Mouse (Mus musculus) layer of hippocampus, adult 2 months (tissue): ENCODE data around the gene Ppm1e. TPM values are rescaled to one million over a fixed set of nuclear protein-coding genes. Genes with fewer than 3 reads are reported as not detected.
"Not testable (repeated sequence)": the region's sequence is repeated elsewhere in the genome, so short reads cannot be mapped to it uniquely, and the experiment has no call there.

ENCODE experiments used
- DNase-seq, 2 experiments: peaks; one replicate each; pipeline ENCODE4 v3.0.0; 2022; ENCODE audit warnings: low spot score in 2 of 2
- H3K27ac ChIP-seq: fragments of 200-600 bp; 2 replicates; pipeline ENCODE4 v1.8.1; 2022
- H3K4me3 ChIP-seq: fragments of 200-600 bp; 2 replicates; pipeline ENCODE4 v1.8.1; 2022; ENCODE audit warnings: mild to moderate bottlenecking
- CTCF ChIP-seq: fragments of 200-600 bp; conservative IDR thresholded peaks from 2 replicates; pipeline ENCODE4 v1.8.1; 2022; ENCODE audit warnings: antibody characterized with exemption, mild to moderate bottlenecking, moderate library complexity
- total RNA-seq, 2 experiments: library from RNA; stranded (reverse); gene quantifications; 2 replicates each; pipeline ENCODE4 v1.2.3; 2021

Gene Ppm1e
- total RNA-seq, 2 experiments from 2014 or later = 249 to 267 TPM

DNA sequence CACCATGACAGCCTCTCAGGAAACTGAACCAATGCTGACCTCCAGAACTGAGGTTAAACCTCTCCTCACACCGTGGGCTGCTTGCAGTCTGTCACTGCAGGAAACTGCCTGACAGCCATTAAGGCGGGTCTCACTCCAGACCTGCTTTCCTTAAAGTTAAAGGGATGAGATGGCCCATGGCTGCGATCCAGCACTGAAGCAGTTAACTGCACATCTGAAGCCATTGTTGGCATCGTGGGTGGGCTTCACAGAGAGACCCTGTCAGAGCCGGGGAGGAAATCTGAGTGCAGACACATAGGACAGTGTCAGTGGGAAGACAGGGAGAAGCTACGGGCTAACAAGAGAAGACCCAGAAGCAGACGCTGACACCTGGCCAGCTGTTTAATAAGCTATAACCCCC is 94.9 kb downstream of the Ppm1e start:
- H3K4me3 ChIP-seq = no peak overlapping the region
- H3K27ac ChIP-seq = peak overlapping the region; percentile 55; the same call in 1 of the 2 replicates
- DNase-seq = no peak
- TF ChIP-seq CTCF = no peak

DNA sequence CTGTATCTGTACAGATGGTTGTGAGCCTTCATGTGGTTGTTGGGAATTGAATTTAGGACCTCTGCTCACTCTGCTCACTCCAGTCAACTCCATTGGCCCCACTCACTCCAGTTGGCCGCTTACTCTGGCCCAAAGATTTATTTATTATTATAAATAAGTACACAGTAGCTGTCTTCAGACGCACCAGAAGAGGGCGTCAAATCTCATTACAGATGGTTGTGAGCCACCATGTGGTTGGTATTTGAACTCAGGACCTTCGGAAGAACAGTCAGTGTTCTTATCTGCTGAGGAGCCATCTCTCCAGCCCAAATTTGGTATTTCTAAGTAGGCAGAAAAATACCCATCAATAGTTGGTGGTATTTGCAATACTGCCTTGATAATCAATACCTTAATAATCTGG is 97.1 kb downstream of the Ppm1e start:
- TF ChIP-seq CTCF = peak; percentile 53
- not testable (repeated sequence) for H3K4me3 ChIP-seq, DNase-seq
- 0 out of 2 replicates have a peak overlapping the region, but pooled peaks have one; percentile 23 for H3K27ac ChIP-seq

DNA sequence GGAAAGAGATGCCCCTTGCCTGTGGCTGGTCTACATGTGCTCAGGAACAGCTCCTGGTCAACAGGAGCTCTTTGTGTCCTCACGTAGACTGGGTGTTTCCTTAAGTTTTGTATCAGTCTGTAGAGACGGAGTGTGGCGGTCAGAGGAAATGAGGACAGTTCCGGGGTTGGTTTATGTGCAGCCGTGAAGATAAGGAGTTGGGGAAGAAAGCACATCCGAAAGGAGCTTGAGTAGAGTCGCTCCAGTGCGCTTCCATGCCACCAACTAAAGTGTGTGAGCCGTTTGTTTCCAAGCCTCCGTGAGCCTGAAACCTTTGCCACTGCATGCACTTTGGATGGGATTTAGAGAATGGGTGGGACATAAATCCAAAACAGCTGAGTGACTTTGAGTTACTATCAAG is 99.0 kb downstream of the Ppm1e start:
- no peak overlapping the region for H3K4me3 ChIP-seq
- TF ChIP-seq CTCF = no peak

DNA sequence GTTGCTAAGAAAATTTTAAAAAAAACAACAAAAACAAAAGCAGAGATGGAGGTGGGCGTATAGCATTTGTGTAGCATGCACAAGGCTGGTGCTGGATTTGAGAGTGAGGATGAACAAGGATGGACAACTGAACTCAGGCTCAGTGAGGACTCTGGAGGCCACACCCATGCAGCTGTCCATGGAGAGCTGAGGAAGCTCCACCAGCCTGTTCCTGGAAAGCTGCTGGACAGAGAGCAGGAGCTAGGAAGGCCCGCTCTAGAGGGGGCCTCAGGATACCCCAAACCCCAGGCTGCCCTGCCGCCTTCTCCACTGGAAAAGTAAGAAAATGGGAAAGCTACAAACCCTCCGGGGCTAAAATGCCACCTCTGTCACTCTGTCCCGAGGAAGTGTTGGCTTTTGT is 101.5 kb downstream of the Ppm1e start:
- DNase-seq = no peak
- Histone ChIP-seq H3K4me3 (no peak overlapping the region), H3K27ac (no peak overlapping the region)
- no peak for TF ChIP-seq CTCF

More for the DNA sequence above, 99.0 kb downstream of the Ppm1e start:
- peak overlapping the region; percentile 80 for H3K27ac ChIP-seq
- DNase-seq = no peak

GRCm38 (mm10) chr11:87254149-87254548 is 104.7 kb downstream of the Ppm1e start:
- Histone ChIP-seq H3K27ac (no peak overlapping the region; the same call in 1 of the 2 replicates), H3K4me3 (no peak overlapping the region)
- no peak for DNase-seq
- TF ChIP-seq CTCF = no peak

DNA sequence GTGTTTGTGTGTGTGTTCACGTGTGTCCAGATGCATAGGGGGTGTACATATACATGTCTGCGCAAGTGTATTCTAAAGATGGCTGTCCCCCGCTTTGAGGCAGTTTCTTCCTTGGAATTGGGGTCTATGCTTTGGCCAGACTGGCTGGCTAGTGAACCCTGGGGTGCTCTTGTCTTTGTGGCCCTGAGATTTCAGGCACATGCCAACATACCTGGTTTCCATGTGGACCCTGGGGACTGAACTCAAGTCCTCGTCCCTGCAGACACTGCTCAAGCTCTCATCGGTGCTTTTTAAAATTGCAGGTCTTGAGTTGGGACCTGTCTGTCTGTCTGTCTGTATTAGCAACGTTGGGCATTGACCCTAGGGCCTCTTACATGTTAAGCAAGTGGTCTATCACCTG is 105.5 kb downstream of the Ppm1e start:
- Histone ChIP-seq H3K4me3 (no peak overlapping the region), H3K27ac (no peak overlapping the region)
- DNase-seq = no peak
- no peak for TF ChIP-seq CTCF

DNA sequence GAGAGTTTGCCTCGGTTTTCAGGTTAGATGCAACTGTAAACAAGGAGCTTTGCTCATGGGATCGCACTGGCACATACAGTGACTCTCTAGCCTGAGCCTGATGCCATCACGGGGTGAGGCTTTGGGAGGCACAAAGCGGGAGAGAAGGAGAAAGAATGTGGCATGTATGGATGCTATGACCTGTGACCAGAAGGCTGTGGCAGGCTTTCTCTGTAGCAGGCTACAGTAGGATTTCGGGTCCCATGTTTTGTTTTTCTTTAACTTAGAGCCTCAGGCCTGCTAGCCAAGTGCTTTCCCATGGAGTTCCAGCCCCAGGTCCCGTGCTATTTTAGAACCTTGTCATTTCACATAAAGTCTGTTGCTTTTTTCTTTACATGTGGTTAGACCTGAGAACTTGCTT is 108.7 kb downstream of the Ppm1e start:
- no peak for DNase-seq
- no peak for TF ChIP-seq CTCF

GRCm38 (mm10) chr11:87247494-87247866 is 111.3 kb downstream of the Ppm1e start:
- H3K4me3 ChIP-seq = no peak overlapping the region; the same call in 1 of the 2 replicates
- H3K27ac ChIP-seq = peak overlapping the region; percentile 91
- TF ChIP-seq CTCF = no peak
- no peak for DNase-seq

More for the DNA sequence above, 108.7 kb downstream of the Ppm1e start:
- Histone ChIP-seq H3K27ac (peak overlapping the region; percentile 91), H3K4me3 (no peak overlapping the region)

DNA sequence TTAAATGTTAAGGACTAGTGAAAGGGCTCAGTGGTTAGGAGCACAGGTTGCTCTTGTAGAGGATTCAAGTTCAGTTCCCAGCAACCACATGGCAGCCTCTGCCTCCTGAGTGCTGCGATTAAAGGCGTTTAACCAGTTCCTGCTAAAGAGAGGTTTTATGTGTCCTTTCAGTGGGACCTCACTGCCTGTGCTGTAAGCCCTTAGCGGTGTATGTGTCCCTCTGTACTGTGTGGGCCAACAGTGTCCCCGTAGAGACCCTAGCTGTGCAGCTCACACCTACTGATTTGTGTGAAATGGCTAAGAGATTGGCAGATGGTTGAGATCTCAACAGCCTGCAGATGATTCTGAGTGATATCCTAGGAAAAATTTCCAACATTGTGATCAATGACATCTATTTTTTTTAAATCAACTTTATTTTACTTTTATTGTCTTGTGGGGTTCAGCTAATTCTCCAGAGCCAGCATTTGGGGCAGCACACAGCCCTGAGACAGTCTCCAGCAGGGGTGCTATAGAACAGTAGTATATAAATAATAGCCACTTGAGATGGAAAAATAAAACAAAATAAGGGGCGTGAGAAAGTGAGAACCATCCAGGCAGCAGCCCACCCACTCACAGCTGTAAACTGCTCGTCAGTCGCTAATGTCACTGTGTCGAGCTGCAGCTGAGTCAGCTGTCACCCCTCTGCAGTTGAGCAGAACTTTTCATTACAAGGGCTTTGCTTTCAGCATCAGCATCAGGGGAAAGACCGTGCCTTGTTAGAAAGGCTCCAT is 111.9 kb downstream of the Ppm1e start:
- DNase-seq = no peak
- H3K4me3 ChIP-seq = no peak overlapping the region
- TF ChIP-seq CTCF = peak; percentile 66
- peak overlapping the region; percentile 91 for H3K27ac ChIP-seq

DNA sequence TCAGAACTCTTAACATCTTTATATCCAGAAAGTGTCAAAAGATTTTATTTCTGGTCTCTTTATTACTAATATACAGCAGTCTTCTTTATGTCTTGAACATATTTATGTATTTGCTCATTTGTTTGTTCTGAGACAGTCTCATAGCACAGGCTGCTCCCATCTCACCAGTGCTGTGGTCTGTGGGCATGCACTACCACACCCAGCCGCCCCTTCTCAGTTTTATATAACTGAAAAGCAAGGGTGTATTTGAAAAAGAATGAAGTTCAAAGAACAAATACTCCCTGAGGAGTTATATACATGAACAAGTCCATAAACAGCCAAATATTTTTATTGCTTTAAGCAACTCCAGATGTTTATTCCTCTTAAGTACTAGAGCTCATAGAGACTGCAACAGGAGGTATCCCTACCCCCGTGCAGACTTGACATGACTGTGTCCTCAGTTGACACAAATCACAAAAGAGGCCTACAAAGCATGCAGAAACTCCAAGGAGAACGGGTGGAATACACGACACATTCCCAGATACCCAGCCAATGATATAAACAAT is 112.6 kb downstream of the Ppm1e start:
- no peak overlapping the region for H3K4me3 ChIP-seq
- no peak for TF ChIP-seq CTCF
- peak overlapping the region; percentile 91 for H3K27ac ChIP-seq
- DNase-seq = no peak

DNA sequence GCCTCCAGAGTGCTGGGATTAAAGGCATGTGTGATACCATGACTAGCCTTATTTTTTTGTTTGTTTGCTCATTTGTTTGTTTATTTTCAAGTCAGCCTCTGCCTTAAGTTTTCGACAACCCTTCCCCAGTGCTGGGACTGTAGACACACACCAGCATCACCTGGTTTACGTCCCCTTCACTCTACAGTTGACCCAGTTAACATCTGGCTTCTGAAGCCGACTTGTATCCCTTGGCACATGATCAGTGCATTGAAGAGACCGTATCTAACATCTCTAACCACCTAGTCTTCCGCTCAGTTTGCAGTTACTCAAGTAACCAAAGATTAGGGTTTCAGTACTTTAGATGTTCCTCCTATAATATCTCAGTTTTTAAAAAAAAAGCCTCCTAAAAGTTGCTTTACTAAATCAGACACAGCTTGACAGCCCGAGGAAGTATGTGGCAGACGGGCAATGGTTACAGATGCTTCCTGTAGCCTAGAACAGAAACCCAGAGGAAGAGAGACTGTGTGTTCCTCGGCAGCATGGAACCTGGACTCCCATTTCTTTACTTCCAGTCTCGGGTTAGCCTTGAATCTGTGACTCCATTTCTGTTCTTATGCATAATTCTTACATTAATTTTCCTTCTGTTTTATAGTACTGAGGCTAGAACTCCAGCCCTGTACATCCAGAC is 113.5 kb downstream of the Ppm1e start:
- no peak overlapping the region for H3K4me3 ChIP-seq
- peak overlapping the region; percentile 91 for H3K27ac ChIP-seq
- no peak for TF ChIP-seq CTCF
- no peak for DNase-seq

GRCm38 (mm10) chr11:87241256-87241655 is 117.6 kb downstream of the Ppm1e start:
- TF ChIP-seq CTCF = peak; percentile 37
- peak overlapping the region; percentile 88 for H3K27ac ChIP-seq
- DNase-seq = no peak
- H3K4me3 ChIP-seq = no peak overlapping the region

DNA sequence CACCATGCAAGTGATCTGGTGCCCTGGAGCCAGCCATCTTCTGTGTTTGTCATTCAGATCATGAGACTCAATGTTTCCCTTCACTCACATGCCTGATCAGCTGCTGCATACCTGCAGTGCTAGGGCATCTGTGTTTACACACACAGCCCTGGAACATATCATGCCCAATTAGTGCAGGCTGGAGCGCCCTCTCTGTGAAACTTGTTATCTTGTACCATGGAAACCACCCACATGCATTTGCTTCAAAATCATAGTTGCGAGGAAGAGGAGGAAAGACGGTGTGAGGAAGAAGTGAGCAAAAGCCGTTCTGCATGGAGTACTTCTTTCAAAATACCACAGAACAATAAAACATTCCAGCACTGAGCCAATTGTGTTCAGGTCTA is 118.0 kb downstream of the Ppm1e start:
- no peak for TF ChIP-seq CTCF
- Histone ChIP-seq H3K27ac (peak overlapping the region; percentile 88), H3K4me3 (no peak overlapping the region)
- DNase-seq = no peak
